Mouse (Mus musculus): Measurements from ENCODE around the gene Pold4.
A peak's percentile ranks its signal among the peaks of the same experiment; 100 is the strongest.

Pold4 gene

GRCm38 (mm10) chr19:4213524-4213974 is 18.1 kb upstream of the Pold4 start:
- Histone ChIP-seq H3K4me3 (replicated peaks; ENCODE audit: low read length) (peak overlapping the region; percentile 87), H3K27me3 (ENCODE audit: insufficient read depth, low read length) (peaks cover 78% of the 10 kb centered on the region), H3K4me1 (replicated peaks; ENCODE audit: low read depth, low read length) (peaks cover 53% of the 10 kb centered on the region), H3K9me3 (ENCODE audit: low read length) (no peaks in the 10 kb centered on the region), H3K36me3 (ENCODE audit: insufficient read depth, low read length) (no peaks in the 10 kb centered on the region)
- no peak for TF ChIP-seq CTCF (conservative IDR thresholded peaks at IDR 0.05; ENCODE audit: low read length)
- no peak for TF ChIP-seq NANOG (IDR thresholded peaks at IDR 0.05; ENCODE audit: borderline replicate concordance, low read length)
- TF ChIP-seq POU5F1 (IDR thresholded peaks at IDR 0.05; ENCODE audit: borderline replicate concordance, low read length), result no peak

- Histone ChIP-seq H3K27me3 (ENCODE audit: insufficient read depth, low read length) (peaks cover 81% of the 10 kb centered on the region), H3K36me3 (ENCODE audit: insufficient read depth, low read length) (no peaks in the 10 kb centered on the region), H3K9me3 (ENCODE audit: low read length) (no peaks in the 10 kb centered on the region), H3K4me1 (replicated peaks; ENCODE audit: low read depth, low read length) (peaks cover 46% of the 10 kb centered on the region), H3K4me3 (replicated peaks; ENCODE audit: low read length) (peak within 1 kb of the TSS; percentile 87)
- TF ChIP-seq POU5F1 (IDR thresholded peaks at IDR 0.05; ENCODE audit: borderline replicate concordance, low read length) (no peak), CTCF (conservative IDR thresholded peaks at IDR 0.05; ENCODE audit: low read length) (no peak), NANOG (IDR thresholded peaks at IDR 0.05; ENCODE audit: borderline replicate concordance, low read length) (no peak)
Measured at GRCm38 (mm10) chr19:4214071-4214770, 17.5 kb upstream of the Pold4 start, which contains the start of the genes Clcf1 and AC109138.7. Gene Clcf1, plus strand, starts transcription at chr19:4214238. Gene AC109138.7, plus strand, starts transcription at chr19:4214357.

GRCm38 (mm10) chr19:4214771-4215450 is 16.8 kb upstream of the Pold4 start:
- no peaks in the 10 kb centered on the region for H3K9me3 ChIP-seq (ENCODE audit: low read length)
- H3K36me3 ChIP-seq (ENCODE audit: insufficient read depth, low read length), result no peaks in the 10 kb centered on the region
- peaks cover 48% of the 10 kb centered on the region for H3K4me1 ChIP-seq (replicated peaks; ENCODE audit: low read depth, low read length)
- peak overlapping the region; percentile 87 for H3K4me3 ChIP-seq (replicated peaks; ENCODE audit: low read length)
- TF ChIP-seq POU5F1 (IDR thresholded peaks at IDR 0.05; ENCODE audit: borderline replicate concordance, low read length), result no peak
- no peak for TF ChIP-seq CTCF (conservative IDR thresholded peaks at IDR 0.05; ENCODE audit: low read length)
- TF ChIP-seq NANOG (IDR thresholded peaks at IDR 0.05; ENCODE audit: borderline replicate concordance, low read length), result no peak
- H3K27me3 ChIP-seq (ENCODE audit: insufficient read depth, low read length), result peaks cover 86% of the 10 kb centered on the region

- Histone ChIP-seq H3K36me3 (ENCODE audit: insufficient read depth, low read length) (no peaks in the 10 kb centered on the region), H3K27me3 (ENCODE audit: insufficient read depth, low read length) (peaks cover 87% of the 10 kb centered on the region), H3K9me3 (ENCODE audit: low read length) (no peaks in the 10 kb centered on the region), H3K4me1 (replicated peaks; ENCODE audit: low read depth, low read length) (peaks cover 54% of the 10 kb centered on the region), H3K4me3 (replicated peaks; ENCODE audit: low read length) (peak overlapping the region; percentile 87)
- TF ChIP-seq CTCF (conservative IDR thresholded peaks at IDR 0.05; ENCODE audit: low read length), result no peak
- no peak for TF ChIP-seq NANOG (IDR thresholded peaks at IDR 0.05; ENCODE audit: borderline replicate concordance, low read length)
- TF ChIP-seq POU5F1 (IDR thresholded peaks at IDR 0.05; ENCODE audit: borderline replicate concordance, low read length), result no peak
Measured at GRCm38 (mm10) chr19:4215451-4215840, 16.3 kb upstream of the Pold4 start.

- TF ChIP-seq NANOG (IDR thresholded peaks at IDR 0.05; ENCODE audit: borderline replicate concordance, low read length) (no peak), CTCF (conservative IDR thresholded peaks at IDR 0.05; ENCODE audit: low read length) (0 out of 2 replicates have a peak, but pooled peaks have one; percentile 4)
- no peaks in the 10 kb centered on the region for H3K9me3 ChIP-seq (ENCODE audit: low read length)
- H3K27me3 ChIP-seq (ENCODE audit: insufficient read depth, low read length), result peaks cover 85% of the 10 kb centered on the region
- H3K4me3 ChIP-seq (replicated peaks; ENCODE audit: low read length), result no peak overlapping the region
- H3K36me3 ChIP-seq (ENCODE audit: insufficient read depth, low read length), result no peaks in the 10 kb centered on the region
- H3K4me1 ChIP-seq (replicated peaks; ENCODE audit: low read depth, low read length), result peaks cover 60% of the 10 kb centered on the region
Measured at GRCm38 (mm10) chr19:4216041-4216685, 15.5 kb upstream of the Pold4 start.

GRCm38 (mm10) chr19:4217140-4217539 is 14.6 kb upstream of the Pold4 start:
- H3K36me3 ChIP-seq (ENCODE audit: insufficient read depth, low read length), result no peaks in the 10 kb centered on the region
- TF ChIP-seq NANOG (IDR thresholded peaks at IDR 0.05; ENCODE audit: borderline replicate concordance, low read length) (no peak), CTCF (conservative IDR thresholded peaks at IDR 0.05; ENCODE audit: low read length) (no peak), POU5F1 (IDR thresholded peaks at IDR 0.05; ENCODE audit: borderline replicate concordance, low read length) (no peak)
- no peaks in the 10 kb centered on the region for H3K9me3 ChIP-seq (ENCODE audit: low read length)

GRCm38 (mm10) chr19:4217855-4218254 is 13.8 kb upstream of the Pold4 start:
- H3K27me3 ChIP-seq (ENCODE audit: insufficient read depth, low read length), result peaks cover 86% of the 10 kb centered on the region
- no peak overlapping the region for H3K4me3 ChIP-seq (replicated peaks; ENCODE audit: low read length)
- H3K36me3 ChIP-seq (ENCODE audit: insufficient read depth, low read length), result no peaks in the 10 kb centered on the region
- TF ChIP-seq CTCF (conservative IDR thresholded peaks at IDR 0.05; ENCODE audit: low read length) (no peak), NANOG (IDR thresholded peaks at IDR 0.05; ENCODE audit: borderline replicate concordance, low read length) (no peak), POU5F1 (IDR thresholded peaks at IDR 0.05; ENCODE audit: borderline replicate concordance, low read length) (no peak)
- peaks cover 54% of the 10 kb centered on the region for H3K4me1 ChIP-seq (replicated peaks; ENCODE audit: low read depth, low read length)
- H3K9me3 ChIP-seq (ENCODE audit: low read length), result no peaks in the 10 kb centered on the region

More at GRCm38 (mm10) chr19:4217140-4217539, 14.6 kb upstream of the Pold4 start:
- H3K4me1 ChIP-seq (replicated peaks; ENCODE audit: low read depth, low read length), result peaks cover 59% of the 10 kb centered on the region
- peaks cover 85% of the 10 kb centered on the region for H3K27me3 ChIP-seq (ENCODE audit: insufficient read depth, low read length)
- no peak overlapping the region for H3K4me3 ChIP-seq (replicated peaks; ENCODE audit: low read length)

GRCm38 (mm10) chr19:4218293-4218692 is 13.4 kb upstream of the Pold4 start:
- no peak for TF ChIP-seq POU5F1 (IDR thresholded peaks at IDR 0.05; ENCODE audit: borderline replicate concordance, low read length)
- TF ChIP-seq CTCF (conservative IDR thresholded peaks at IDR 0.05; ENCODE audit: low read length), result no peak
- TF ChIP-seq NANOG (IDR thresholded peaks at IDR 0.05; ENCODE audit: borderline replicate concordance, low read length), result no peak
- no peaks in the 10 kb centered on the region for H3K36me3 ChIP-seq (ENCODE audit: insufficient read depth, low read length)
- H3K9me3 ChIP-seq (ENCODE audit: low read length), result no peaks in the 10 kb centered on the region
- H3K4me3 ChIP-seq (replicated peaks; ENCODE audit: low read length), result no peak overlapping the region
- H3K4me1 ChIP-seq (replicated peaks; ENCODE audit: low read depth, low read length), result peaks cover 50% of the 10 kb centered on the region
- H3K27me3 ChIP-seq (ENCODE audit: insufficient read depth, low read length), result peaks cover 85% of the 10 kb centered on the region
